Mouse (Mus musculus): ENCODE data around the gene Dclk1. TPM values are rescaled to one million over a fixed set of nuclear protein-coding genes. Genes with fewer than 3 reads are reported as not detected.

The Dclk1 gene
- total and polyA plus RNA-seq, 3 experiments, result 1.2 to 5.6 (median 3.6) TPM

GRCm38 (mm10) chr3:55587972-55588946 lies 346.1 kb downstream of the Dclk1 start:
- H3K9ac ChIP-seq (ENCODE audit: low read depth, low read length), result no peak overlapping the region
- DNase-seq, result peak; percentile 39 to 41
- WGBS, result 32% methylated on average over 12 of the region's 12 CpGs
- no peaks in the 10 kb centered on the region for H3K79me2 ChIP-seq (replicated peaks; ENCODE audit: control insufficient read depth, insufficient read depth, low read length)
- intact Hi-C loops (cut with DNase I), result no loop called here
- no peak overlapping the region for H3K4me3 ChIP-seq
- no peak overlapping the region for H3K27ac ChIP-seq
- no peaks in the 10 kb centered on the region for H3K36me3 ChIP-seq (ENCODE audit: control insufficient read depth, insufficient read depth, low read length)
- no peaks in the 10 kb centered on the region for H3K27me3 ChIP-seq (ENCODE audit: control insufficient read depth, insufficient read depth, low read length)
- no peaks in the 10 kb centered on the region for H3K4me1 ChIP-seq (ENCODE audit: control insufficient read depth, insufficient read depth, low read length)
- TF ChIP-seq EP300 (IDR thresholded peaks at IDR 0.05; ENCODE audit: insufficient read depth, low read depth, low read length), result no peak
- no peak for TF ChIP-seq CTCF (IDR thresholded peaks at IDR 0.05)
- no peak for TF ChIP-seq POLR2A (IDR thresholded peaks at IDR 0.05; ENCODE audit: insufficient read depth, low read depth, low read length)

Other genes starting within 250 kb of the Dclk1 start
- gene Ccna1, start 186.9 kb upstream of the Dclk1 start, total RNA-seq (2021), result not detected
- 0.08 and 0.20 TPM in 2 replicates for gene Ccna1, start 186.9 kb upstream of the Dclk1 start, polyA plus RNA-seq (2012; rRNA removed)
- 10 to 100 TPM; 45.1 to 45.7 TPM for gene Spg20, start 130.3 kb upstream of the Dclk1 start, total RNA-seq (2021)
- gene Spg20, start 130.3 kb upstream of the Dclk1 start, polyA plus RNA-seq (2012; rRNA removed), result 11.9 and 19.2 TPM in 2 replicates
- not detected for gene Ccdc169, start 105.0 kb upstream of the Dclk1 start, total RNA-seq (2021)
- 0.09 TPM in 1 of 2 replicates, not detected in the other for gene Ccdc169, start 105.0 kb upstream of the Dclk1 start, polyA plus RNA-seq (2012; rRNA removed)
- gene Sohlh2, start 60.3 kb upstream of the Dclk1 start, total RNA-seq (2021), result not detected
- gene Sohlh2, start 60.3 kb upstream of the Dclk1 start, polyA plus RNA-seq (2012; rRNA removed), result not detected in 2 replicates
- gene Gm21954, start 229.8 kb downstream of the Dclk1 start, total RNA-seq (2021), result not detected
- gene Gm21954, start 229.8 kb downstream of the Dclk1 start, polyA plus RNA-seq (2012; rRNA removed), result not detected in 2 replicates

All from heart, adult 2 months (tissue).